Mouse (Mus musculus): ENCODE data around the gene 4931429L15Rik.

The 4931429L15Rik gene

DNA sequence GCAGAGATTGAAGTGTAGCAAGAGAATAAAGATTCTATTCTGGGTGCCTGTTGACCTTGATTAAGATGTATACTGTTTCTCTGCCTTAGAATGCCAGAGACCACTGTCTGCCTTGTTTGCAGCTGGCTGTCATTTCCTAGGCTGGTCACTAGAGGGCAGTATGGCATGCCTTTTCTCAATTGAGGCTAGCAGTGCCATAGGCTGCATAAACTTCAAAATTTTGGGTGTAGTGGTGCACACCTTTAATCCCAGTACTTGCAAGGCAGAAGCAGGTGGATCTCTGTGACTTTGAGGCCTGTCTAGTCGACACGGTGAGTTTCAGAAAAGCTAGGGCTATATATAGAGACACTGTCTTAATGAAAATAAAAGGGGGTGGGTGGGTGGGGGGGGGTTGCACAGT lies 17.6 kb downstream of the 4931429L15Rik start:
- CTCF ChIA-PET = interaction anchor here (0.5 to 2.2 kb wide), 40 partner anchors 9 to 1427 kb away, joined by 3 to 18 read pairs (median 4); partner anchors contain the start of genes Bud13 (in 1 of the 4) and Zpr1 (in 1 of the 4)
- POLR2A ChIA-PET = interaction anchor here in 3 of 4 experiments (0.5 to 1.8 kb wide), 7 partner anchors 12 to 310 kb away, joined by 3 to 6 read pairs (median 3); partner anchors contain the start of gene Bud13 (in 2 of the 3)

DNA sequence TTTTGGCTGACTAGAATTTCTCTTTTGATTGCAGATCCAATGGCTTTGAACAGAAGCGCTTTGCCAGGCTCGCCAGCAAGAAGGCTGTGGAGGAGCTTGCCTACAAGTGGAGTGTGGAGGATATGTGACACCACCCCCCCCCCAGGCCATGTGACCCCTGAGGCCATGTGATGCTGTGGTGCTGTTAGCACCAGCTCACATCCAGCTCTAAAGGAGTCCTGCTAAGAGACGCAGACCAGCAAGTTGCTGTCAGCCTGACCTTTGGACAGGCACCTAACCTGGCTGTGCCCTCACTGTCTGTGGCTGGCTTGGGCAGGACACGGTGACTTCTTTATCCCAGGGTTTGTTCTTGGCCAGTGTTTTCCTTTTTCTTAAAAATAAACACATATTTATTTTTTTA lies 21.4 kb downstream of the 4931429L15Rik start:
- POLR2A ChIA-PET = interaction anchor here in 3 of 4 experiments (0.6 to 2.1 kb wide), 6 partner anchors 9 to 314 kb away, joined by 3 to 7 read pairs (median 3); partner anchors contain the start of gene Bud13 (in 2 of the 3)
- CTCF ChIA-PET = interaction anchor here in 2 of 4 experiments (0.9 to 2.0 kb wide), 5 partner anchors 9 to 39 kb away, joined by 3 to 9 read pairs (median 6); no protein-coding TSS in a partner anchor

DNA sequence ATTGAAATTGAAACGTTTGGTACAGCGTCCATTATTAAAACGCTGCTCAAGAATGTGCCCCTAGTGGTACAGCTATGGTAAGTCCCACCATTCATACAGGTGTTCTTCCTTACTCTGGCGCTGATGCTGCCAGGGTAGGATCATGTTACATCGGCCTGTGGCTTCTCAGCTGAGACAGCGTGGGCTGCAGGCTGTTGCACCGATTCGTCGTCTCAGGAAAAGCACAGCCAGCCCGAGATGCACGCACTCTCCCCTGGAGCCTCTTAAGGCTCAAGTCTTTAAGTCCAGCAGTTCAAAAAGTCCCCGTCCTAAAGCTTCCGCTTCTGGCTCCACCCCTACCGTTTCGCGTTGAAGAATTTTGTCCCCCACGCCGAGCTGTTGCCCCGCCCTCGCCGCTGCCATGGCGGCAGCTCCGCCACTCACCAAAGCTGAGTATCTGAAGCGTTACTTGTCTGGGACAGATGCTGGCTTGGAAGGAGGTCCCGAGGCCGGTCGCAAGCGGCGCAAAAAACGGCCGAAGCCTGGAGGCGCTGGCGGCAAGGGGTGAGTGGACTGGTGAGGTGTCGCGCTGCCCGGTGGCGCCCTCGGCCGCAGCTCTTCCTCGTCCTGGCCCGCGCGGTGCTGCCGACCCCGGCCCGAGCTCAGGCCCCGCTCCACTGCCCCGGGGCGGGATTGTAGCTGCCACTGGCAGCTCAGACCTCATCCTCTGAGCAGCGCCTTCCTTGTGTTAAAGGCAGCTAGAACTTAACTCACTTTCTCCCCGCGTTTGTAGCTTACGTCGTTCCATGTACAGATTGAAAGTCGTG lies 37.0 kb downstream of the 4931429L15Rik start, which contains the start of gene Bud13:
TSS of gene Bud13 (plus strand) at position 378 of the 806 bp plus-strand sequence.
- ChIA-PET CTCF (interaction anchor here (0.5 to 3.7 kb wide), 41 partner anchors 8 to 436 kb away, joined by 3 to 41 read pairs (median 4); partner anchors contain the start of genes Zpr1 (in 2 of the 4), Pafah1b2 (in 1 of the 4), Pcsk7 (in 1 of the 4) and Rnf214 (in 1 of the 4)), POLR2A (interaction anchor here (0.5 to 4.0 kb wide), 46 partner anchors 9 to 933 kb away, joined by 3 to 36 read pairs (median 4); partner anchors contain the start of genes Zpr1 (in 4 of the 4), Pafah1b2 (in 2 of the 4), Sik3 (in 2 of the 4) and Apoc3 (in 1 of the 4))

DNA sequence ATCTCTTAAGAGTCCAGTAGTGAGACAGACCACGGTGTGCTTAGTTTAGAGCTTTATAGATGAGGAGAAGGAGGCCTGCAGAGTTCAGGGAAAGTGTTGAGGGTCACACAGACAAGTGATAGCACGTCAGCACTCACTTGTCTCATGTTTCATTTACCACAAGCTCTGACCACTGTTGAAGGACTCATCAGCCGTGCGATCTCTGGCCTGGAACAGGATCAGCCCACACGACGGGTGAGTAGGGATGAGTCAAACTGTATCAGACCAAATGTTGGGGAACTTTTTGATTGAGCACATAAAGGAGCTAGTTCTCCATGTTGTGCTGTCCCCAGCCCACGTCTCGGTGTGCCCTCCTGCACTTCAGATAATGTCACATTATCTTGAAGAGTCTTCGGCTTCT lies 45.3 kb downstream of the 4931429L15Rik start:
- CTCF ChIA-PET = interaction anchor here in 2 of 4 experiments (0.8 to 1.7 kb wide), 2 partner anchors 8 to 9 kb away, joined by 4 read pairs; partner anchors contain the start of gene Bud13 (in 2 of the 2)
- POLR2A ChIA-PET = interaction anchor here in 3 of 4 experiments (0.6 to 3.6 kb wide), 3 partner anchors 8 to 85 kb away, joined by 10 to 36 read pairs (median 33); partner anchors contain the start of gene Bud13 (in 2 of the 3)

DNA sequence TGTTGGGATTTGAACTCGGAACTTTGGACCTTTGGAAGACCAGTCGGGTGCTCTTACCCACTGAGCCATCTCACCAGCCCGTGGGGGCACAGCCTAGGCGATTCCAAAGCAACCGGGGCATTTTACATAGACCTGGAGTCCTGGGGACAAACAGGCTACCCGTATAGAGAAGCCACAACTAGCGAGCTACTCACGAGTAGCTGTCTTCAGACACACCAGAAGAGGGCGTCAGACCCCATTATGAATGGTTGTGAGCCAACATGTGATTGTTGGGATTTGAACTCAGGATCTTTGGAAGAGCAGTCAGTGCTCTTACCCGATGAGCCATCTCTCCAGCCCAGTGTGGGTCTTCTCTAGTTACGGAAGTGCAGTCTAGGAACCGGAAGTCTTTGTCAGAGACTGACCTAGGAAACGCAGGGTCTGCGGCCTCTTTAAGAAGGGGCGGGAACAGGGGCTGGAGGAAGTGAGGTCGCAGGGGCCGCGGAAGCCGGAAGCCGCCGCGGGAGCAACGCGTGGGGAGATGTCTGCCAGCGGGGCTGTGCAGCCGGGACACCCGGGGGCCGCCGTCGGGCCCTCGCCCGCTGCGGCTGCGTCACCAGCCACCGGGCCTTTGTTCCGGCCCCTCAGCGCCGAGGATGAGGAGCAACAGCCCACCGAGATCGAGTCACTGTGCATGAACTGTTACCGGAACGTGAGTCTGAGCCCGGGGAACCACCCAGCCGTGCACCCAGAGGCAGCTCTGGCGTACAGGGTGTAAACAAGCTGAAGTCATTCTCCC lies 46.9 kb downstream of the 4931429L15Rik start, which contains the start of gene Zpr1:
TSS of gene Zpr1 (plus strand) at position 388 of the 778 bp plus-strand sequence.
- ChIA-PET CTCF (interaction anchor here (0.5 to 2.7 kb wide), 17 partner anchors 10 to 852 kb away, joined by 3 to 41 read pairs (median 3); partner anchors contain the start of genes Bud13 (in 3 of the 4), Apoa1 (in 1 of the 4), Pcsk7 (in 1 of the 4) and Rnf214 (in 1 of the 4)), POLR2A (interaction anchor here (0.9 to 3.6 kb wide), 10 partner anchors 10 to 317 kb away, joined by 3 to 36 read pairs (median 4); partner anchors contain the start of genes Bud13 (in 4 of the 4) and Sidt2 (in 1 of the 4))

DNA sequence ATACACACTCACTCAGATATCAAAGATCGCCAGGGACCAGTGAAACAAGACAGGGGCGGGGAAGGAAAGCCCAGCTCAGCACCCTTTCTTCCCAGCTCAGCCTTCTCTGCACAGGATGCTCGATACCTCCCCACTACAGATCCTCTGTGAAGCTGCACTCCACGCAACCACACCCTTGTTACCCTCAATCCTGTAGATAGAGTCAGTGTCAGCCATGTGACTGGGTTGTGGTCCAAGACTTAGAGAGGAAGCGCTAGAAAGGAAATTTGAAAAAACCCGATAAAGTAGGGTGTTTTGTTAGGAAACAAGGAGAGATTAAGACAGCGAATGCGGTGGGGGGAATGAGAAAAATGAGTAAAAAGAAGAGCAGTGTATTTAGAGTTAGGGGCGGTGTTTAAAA lies 47.7 kb downstream of the 4931429L15Rik start:
- POLR2A ChIA-PET = interaction anchor here (0.9 to 3.6 kb wide), 7 partner anchors 11 to 317 kb away, joined by 3 to 36 read pairs (median 5); partner anchors contain the start of genes Bud13 (in 3 of the 4) and Sidt2 (in 1 of the 4)
- CTCF ChIA-PET = interaction anchor here (0.5 to 2.7 kb wide), 14 partner anchors 10 to 365 kb away, joined by 3 to 41 read pairs (median 3); partner anchors contain the start of genes Bud13 (in 2 of the 4), Apoa1 (in 1 of the 4), Pcsk7 (in 1 of the 4) and Rnf214 (in 1 of the 4)

DNA sequence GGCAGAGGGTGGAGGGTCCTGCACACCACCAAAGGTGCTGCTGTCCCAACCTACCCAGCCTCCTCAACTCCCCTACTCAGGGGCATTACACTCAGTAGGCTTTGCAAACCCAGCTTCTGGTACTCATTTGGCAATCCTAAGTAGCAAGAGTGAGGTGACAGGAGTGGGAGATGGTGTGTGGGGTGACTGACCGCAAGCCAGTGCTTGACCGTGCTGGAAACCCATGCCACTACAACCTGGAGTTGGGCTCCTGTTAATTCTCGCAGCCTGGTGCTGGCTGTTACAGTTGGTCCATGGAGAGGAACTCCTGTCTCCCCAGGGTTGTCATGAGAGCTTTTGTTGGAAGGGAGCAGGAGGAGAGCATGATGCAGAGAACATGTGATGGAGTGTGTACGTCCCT lies 49.0 kb downstream of the 4931429L15Rik start:
- POLR2A ChIA-PET = interaction anchor here (0.5 to 2.2 kb wide), 15 partner anchors 11 to 317 kb away, joined by 3 to 10 read pairs (median 4); partner anchors contain the start of gene Bud13 (in 2 of the 4)
- CTCF ChIA-PET = interaction anchor here (0.6 to 1.6 kb wide), 12 partner anchors 10 to 268 kb away, joined by 3 to 11 read pairs (median 4); partner anchors contain the start of gene Bud13 (in 2 of the 4)

DNA sequence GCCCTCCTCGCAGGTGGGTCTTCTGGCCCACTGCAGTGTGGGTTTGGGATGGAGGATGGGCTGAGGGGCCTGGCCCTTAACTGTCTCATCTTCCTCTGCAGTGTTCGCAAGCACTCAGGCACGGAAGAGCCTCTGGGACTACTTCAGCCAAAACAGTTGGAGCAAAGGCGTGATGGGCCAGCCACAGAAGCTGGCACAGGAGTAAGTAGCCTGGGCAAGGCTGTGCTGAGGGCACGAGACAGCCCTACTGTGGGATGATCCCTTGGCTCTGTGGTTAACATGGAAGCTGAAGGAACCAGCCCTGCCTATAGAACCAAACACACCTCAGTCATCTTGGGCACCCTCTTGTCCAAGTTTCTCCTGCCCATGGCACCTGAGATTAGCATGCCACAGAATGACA lies 50.7 kb downstream of the 4931429L15Rik start:
- POLR2A ChIA-PET = interaction anchor here in 3 of 4 experiments (0.9 to 2.2 kb wide), 12 partner anchors 9 to 48 kb away, joined by 3 to 10 read pairs (median 4); partner anchors contain the start of gene Bud13 (in 3 of the 3)
- CTCF ChIA-PET = interaction anchor here in 3 of 4 experiments (0.9 to 2.1 kb wide), 6 partner anchors 14 to 83 kb away, joined by 3 to 10 read pairs (median 6); partner anchors contain the start of gene Bud13 (in 2 of the 3)

DNA sequence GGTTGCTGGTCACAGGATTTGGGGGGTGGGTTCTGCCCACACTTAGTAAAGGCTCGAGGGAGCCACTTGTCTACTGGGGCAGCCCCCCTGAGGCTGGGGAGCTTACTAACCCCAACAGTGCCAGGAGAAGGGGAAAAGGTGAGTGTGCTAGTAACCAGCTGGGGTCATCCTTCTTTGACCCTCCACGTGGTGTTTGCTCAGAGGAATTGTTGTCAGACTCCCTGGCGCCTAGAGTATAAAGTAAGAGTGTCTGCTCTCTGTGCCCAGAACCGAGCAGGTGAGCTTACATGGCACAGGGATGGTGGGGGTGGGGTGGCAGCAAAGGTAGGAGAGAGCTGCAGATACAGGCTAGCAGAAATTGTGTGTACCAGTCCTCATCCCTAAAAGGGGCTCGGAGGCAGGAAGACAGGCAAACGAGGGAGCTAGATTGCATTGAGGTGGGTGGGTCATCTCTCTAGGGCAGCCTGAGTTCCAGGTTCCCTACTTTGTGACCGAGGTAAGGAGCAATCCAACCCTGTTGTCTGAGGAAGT lies 51.4 kb downstream of the 4931429L15Rik start, which contains the start of gene Apoa5:
TSS of gene Apoa5 (plus strand) at position 291 of the 531 bp plus-strand sequence.
- CTCF ChIA-PET = interaction anchor here in 1 of 4 experiments (2.1 kb wide), 1 partner anchor 83 kb away, joined by 8 read pairs; no protein-coding TSS in a partner anchor
- POLR2A ChIA-PET = interaction anchor here in 2 of 4 experiments (0.9 to 2.2 kb wide), 6 partner anchors 9 to 41 kb away, joined by 3 to 6 read pairs (median 3); no protein-coding TSS in a partner anchor

DNA sequence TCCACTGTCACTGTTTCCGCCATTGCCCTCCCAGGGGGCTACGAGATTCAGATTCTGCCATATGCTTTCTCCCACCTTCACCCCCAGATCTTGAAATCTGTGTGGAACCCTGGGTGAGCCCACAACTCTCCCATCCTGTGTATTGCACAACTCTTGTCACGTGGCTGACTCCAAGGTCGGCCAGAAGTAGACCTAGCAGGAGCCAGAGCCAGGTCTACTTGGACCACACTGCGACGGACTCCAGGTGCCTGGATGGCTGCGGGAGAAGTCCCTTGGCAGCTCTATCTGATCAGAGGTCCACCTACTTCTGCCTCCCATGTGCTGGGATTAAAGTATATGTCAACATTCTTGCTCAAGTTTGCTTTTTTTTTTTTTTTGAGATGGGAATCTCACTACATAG lies 58.7 kb downstream of the 4931429L15Rik start:
- ChIA-PET CTCF (interaction anchor here in 2 of 4 experiments (0.6 to 0.9 kb wide), 2 partner anchors 12 to 32 kb away, joined by 3 to 4 read pairs; partner anchors contain the start of gene Zpr1 (in 1 of the 2)), POLR2A (interaction anchor here in 1 of 4 experiments (1.1 kb wide), 1 partner anchor 22 kb away, joined by 3 read pairs; the partner anchor contains the start of gene Bud13)

DNA sequence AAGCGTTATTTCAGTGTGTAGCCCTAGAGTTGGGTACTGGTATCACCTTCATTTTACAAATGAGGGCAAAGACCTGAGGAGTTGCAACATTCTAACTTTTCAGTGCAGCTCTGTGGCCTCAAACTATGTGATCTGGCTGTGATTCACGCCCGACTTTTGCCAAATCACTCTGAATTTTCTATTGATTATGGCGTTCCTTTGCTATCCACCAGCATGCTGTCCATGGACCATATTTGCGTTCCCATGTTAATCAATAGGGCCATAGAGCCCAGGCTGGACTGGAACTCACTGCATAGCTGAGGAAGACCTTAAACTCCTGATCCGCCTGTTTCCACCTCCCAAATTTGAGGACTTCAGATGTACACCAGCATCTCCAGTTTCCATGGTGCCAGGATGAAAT lies 60.7 kb downstream of the 4931429L15Rik start:
- CTCF ChIA-PET = no interaction called here
- POLR2A ChIA-PET = interaction anchor here in 2 of 4 experiments (0.7 to 2.0 kb wide), 5 partner anchors 10 to 207 kb away, joined by 3 to 6 read pairs (median 4); partner anchors contain the start of gene Bud13 (in 1 of the 2)

DNA sequence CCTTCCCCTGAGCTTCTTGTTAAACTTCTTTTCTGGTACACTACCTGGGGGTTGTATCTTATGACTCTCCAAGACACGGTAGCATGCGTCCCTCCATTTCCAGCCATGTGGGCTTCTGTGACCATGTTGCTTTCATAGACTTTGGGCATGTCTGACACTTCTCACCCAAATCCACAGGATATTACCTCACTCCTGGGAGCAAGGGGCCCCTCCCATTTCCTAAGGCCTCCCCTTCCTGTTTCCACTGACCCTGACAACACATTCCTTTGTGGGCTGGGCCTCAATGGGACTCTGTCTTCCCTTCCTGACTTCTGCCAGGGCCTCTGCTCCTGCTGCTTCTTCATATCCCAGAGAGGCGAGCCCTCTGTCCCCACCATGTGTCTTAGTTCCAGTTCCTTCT lies 62.2 kb downstream of the 4931429L15Rik start:
- POLR2A ChIA-PET = interaction anchor here in 2 of 4 experiments (0.6 to 1.3 kb wide), 6 partner anchors 10 to 372 kb away, joined by 3 to 5 read pairs (median 3); no protein-coding TSS in a partner anchor
- CTCF ChIA-PET = interaction anchor here in 1 of 4 experiments (0.9 to 1.1 kb wide), 4 partner anchors 11 to 179 kb away, joined by 3 read pairs; partner anchors contain the start of gene Bud13

DNA sequence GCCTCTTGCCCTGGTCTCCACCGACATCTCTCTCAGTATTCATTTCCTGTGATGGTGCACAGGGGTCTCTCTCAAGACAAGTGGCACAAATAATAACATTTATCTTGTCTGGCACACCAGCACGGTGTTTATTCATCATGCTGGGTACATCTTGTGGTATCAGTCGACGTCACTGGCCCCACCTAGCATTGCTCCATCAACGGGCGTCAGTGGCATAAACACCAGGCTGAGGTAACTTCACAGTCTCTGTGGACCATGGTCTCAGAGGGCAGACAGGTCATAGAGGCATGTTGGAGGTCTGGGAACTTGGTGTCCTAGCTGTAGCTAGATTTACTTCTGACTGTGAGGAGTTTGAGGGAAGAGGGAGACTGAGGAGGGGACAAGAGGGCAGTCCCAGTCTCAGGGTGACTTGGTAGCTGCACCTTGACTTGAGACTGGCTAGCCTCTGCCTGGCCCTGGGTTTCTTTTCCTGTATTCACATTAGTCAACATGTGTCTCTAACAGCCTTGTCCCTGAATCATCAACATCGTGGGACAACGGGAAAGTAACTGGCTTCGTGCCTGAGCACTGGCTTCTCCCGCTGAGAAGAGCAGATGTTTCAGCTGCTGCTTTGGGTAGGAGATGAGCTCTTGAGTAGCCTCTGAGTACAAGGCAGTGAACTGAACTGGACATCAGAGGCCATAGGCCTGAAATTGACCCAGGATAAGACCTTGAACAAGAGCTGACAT lies 63.0 kb downstream of the 4931429L15Rik start:
- ChIA-PET CTCF (interaction anchor here in 1 of 4 experiments (0.9 to 1.1 kb wide), 4 partner anchors 10 to 178 kb away, joined by 3 read pairs; partner anchors contain the start of gene Bud13), POLR2A (interaction anchor here in 3 of 4 experiments (0.6 to 1.3 kb wide), 7 partner anchors 11 to 372 kb away, joined by 3 to 6 read pairs (median 3); no protein-coding TSS in a partner anchor)

DNA sequence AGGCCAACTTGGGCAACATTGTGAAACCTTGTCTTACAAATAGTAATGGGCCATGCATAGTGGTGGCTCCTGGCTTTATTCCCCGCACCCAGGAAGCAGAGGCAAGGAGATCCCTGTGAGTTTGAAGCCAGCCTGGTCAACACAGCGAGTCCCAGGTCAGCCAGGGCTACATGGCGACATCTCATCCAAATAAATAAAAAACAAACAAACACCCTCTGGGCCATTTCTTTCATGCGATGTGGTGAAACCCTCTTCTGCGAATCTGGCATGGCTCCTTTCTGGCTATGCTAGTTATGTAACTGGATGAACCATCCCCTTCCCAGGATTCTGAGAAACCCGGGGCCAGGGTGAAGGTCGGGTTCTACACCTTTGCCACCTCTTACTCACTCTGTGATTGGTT lies 63.6 kb downstream of the 4931429L15Rik start:
- ChIA-PET POLR2A (interaction anchor here in 1 of 4 experiments (1.8 kb wide), 1 partner anchor 13 kb away, joined by 4 read pairs; no protein-coding TSS in a partner anchor), CTCF (interaction anchor here in 2 of 4 experiments (0.7 to 1.8 kb wide), 2 partner anchors 9 to 63 kb away, joined by 4 read pairs; no protein-coding TSS in a partner anchor)

Data from embryonic stem cell, embryonic (primary cell).